Comparison of ENCODE assay signal across 26 mouse cellular contexts in genomic region chr2:115969201-115969600, GRCm38 (mm10).
A peak's percentile ranks its signal among the peaks of the same experiment; 100 is the strongest.
DNase-seq lines count a peak whose midpoint lies in the region; ATAC-seq and TF ChIP-seq lines count a peak whose summit lies in the region.
"Had no signal": no experiment of that assay in that cellular context is flagged by ENCODE, and none has a peak within 500 bp of the region (broad histone marks: within the 10 kb centered on the region; RNA-seq: fewer than 3 reads in every experiment).

No protein-coding gene starts in this region.

- no peaks in the 10 kb centered on the region for H3K36me3 ChIP-seq in embryonic facial prominence, embryonic 14.5 days (ENCODE audit: control insufficient read depth, insufficient read depth, low read length)
- H3K36me3 ChIP-seq in embryonic facial prominence, embryonic 10.5 days (replicated peaks) = peaks cover 43% of the 10 kb centered on the region
- H3K36me3 ChIP-seq in kidney, adult 2 months (ENCODE audit: control insufficient read depth, insufficient read depth, low read length) = no peaks in the 10 kb centered on the region
- H3K36me3 ChIP-seq: embryonic facial prominence, embryonic 12.5 days; embryonic facial prominence, embryonic 15.5 days; forebrain, embryonic 10.5 days had no signal

- no peak for TF ChIP-seq POLR2A in kidney, adult 2 months (IDR thresholded peaks at IDR 0.05; ENCODE audit: low read depth, low read length)

- no peaks in the 10 kb centered on the region for H3K4me1 ChIP-seq in embryonic facial prominence, embryonic 14.5 days (ENCODE audit: control insufficient read depth, insufficient read depth, low read length)
- peaks cover 14% of the 10 kb centered on the region for H3K4me1 ChIP-seq in embryonic facial prominence, embryonic 10.5 days
- H3K4me1 ChIP-seq in kidney, adult 2 months (ENCODE audit: control insufficient read depth, insufficient read depth, low read length) = no peaks in the 10 kb centered on the region
- H3K4me1 ChIP-seq: embryonic facial prominence, embryonic 12.5 days had no signal

- DNase-seq in embryonic facial prominence, embryonic 14.5 days (ENCODE audit: low spot score) = no peak
- no peak for DNase-seq in embryonic facial prominence, embryonic 10.5 days (ENCODE audit: low spot score)
- no peak for DNase-seq in kidney, adult 2 months
- no peak for DNase-seq in kidney, postnatal 14 days
- peak; percentile 57 for DNase-seq in ZHBTc4 (ENCODE audit: low read depth, low spot score)
- no peak for DNase-seq in left cerebral cortex, postnatal 36 days (ENCODE audit: low spot score in 2 of 2)
- DNase-seq: adrenal gland, adult 2 months; adrenal gland, postnatal 10 days; adrenal gland, postnatal 25 days; B cell, adult 2 months; cerebellum, adult 11 months; cerebellum, adult 18-20 months; cerebellum, adult 8-10 months; cerebellum, adult 9-11 months; cerebellum, postnatal 14 days; cerebellum, postnatal 36 days; embryo, embryonic 11 days had no signal

- no peak overlapping the region for H3K27ac ChIP-seq in embryonic facial prominence, embryonic 14.5 days (replicated peaks; ENCODE audit: low read depth, low read length)
- H3K27ac ChIP-seq in embryonic facial prominence, embryonic 10.5 days (replicated peaks) = no peak overlapping the region
- H3K27ac ChIP-seq in kidney, adult 2 months (ENCODE audit: insufficient read depth, low read depth, low read length) = peak overlapping the region; percentile 9; the same call in 1 of the 2 replicates
- H3K27ac ChIP-seq: embryonic facial prominence, embryonic 12.5 days; embryonic facial prominence, embryonic 15.5 days; forebrain, embryonic 10.5 days; forebrain, embryonic 12.5 days had no signal

- ATAC-seq in embryonic facial prominence, embryonic 14.5 days (ENCODE audit: low read depth) = 0 out of 2 replicates have a peak, but pooled peaks have one; percentile 41
- ATAC-seq: CD4-positive, CD25-positive, alpha-beta regulatory T cell, adult 4 months; forebrain, embryonic 14.5 days; forebrain, embryonic 16.5 days had no signal

- H3K9ac ChIP-seq in embryonic facial prominence, embryonic 14.5 days (ENCODE audit: low read depth, low read length) = no peak overlapping the region
- H3K9ac ChIP-seq: embryonic facial prominence, embryonic 12.5 days; embryonic facial prominence, embryonic 15.5 days; forebrain, embryonic 12.5 days had no signal

- no peaks in the 10 kb centered on the region for H3K27me3 ChIP-seq in embryonic facial prominence, embryonic 14.5 days (replicated peaks; ENCODE audit: control insufficient read depth, insufficient read depth, low read length)
- H3K27me3 ChIP-seq in embryonic facial prominence, embryonic 10.5 days (replicated peaks; ENCODE audit: low read depth, poor library complexity, severe bottlenecking) = 0 out of 2 replicates have a peak, but pooled peaks cover 2% of the 10 kb centered on the region
- H3K27me3 ChIP-seq in kidney, adult 2 months (replicated peaks; ENCODE audit: control insufficient read depth, insufficient read depth, low read length) = no peaks in the 10 kb centered on the region; the same call in 1 of the 2 replicates
- H3K27me3 ChIP-seq: CH12.LX; embryonic facial prominence, embryonic 15.5 days; forebrain, embryonic 12.5 days had no signal

- no peak for TF ChIP-seq CTCF in kidney, adult 2 months (conservative IDR thresholded peaks at IDR 0.05; ENCODE audit: insufficient read depth, insufficient read length, low read depth, low read length)

- H3K9me3 ChIP-seq in embryonic facial prominence, embryonic 14.5 days (ENCODE audit: control insufficient read depth, low read length) = no peaks in the 10 kb centered on the region
- H3K9me3 ChIP-seq in embryonic facial prominence, embryonic 10.5 days = no peaks in the 10 kb centered on the region
- H3K9me3 ChIP-seq: embryonic facial prominence, embryonic 12.5 days; embryonic facial prominence, embryonic 15.5 days; forebrain, embryonic 10.5 days; forebrain, embryonic 12.5 days had no signal

- no peak overlapping the region for H3K4me3 ChIP-seq in embryonic facial prominence, embryonic 14.5 days (ENCODE audit: low read depth, low read length)
- H3K4me3 ChIP-seq in embryonic facial prominence, embryonic 10.5 days = no peak overlapping the region
- no peak overlapping the region for H3K4me3 ChIP-seq in kidney, adult 2 months (ENCODE audit: insufficient read depth, low read depth, low read length)
- H3K4me3 ChIP-seq: embryonic facial prominence, embryonic 12.5 days; embryonic facial prominence, embryonic 15.5 days; erythroblast, embryonic 14.5 days; forebrain, embryonic 10.5 days; forebrain, embryonic 12.5 days had no signal

- WGBS in embryonic facial prominence, embryonic 14.5 days = 51% methylated on average over 8 of the region's 8 CpGs
- WGBS in embryonic facial prominence, embryonic 10.5 days = 57% methylated on average over 8 of the region's 8 CpGs
- 62% methylated on average over 8 of the region's 8 CpGs for WGBS in kidney, adult 2 months

- intact Hi-C loops in left cerebral cortex, postnatal 36 days (cut with DNase I) = no loop called here

- H3K4me2 ChIP-seq in embryonic facial prominence, embryonic 14.5 days (ENCODE audit: low read depth, low read length) = no peak overlapping the region
- H3K4me2 ChIP-seq: embryonic facial prominence, embryonic 12.5 days; embryonic facial prominence, embryonic 15.5 days; forebrain, embryonic 12.5 days had no signal
